Mouse (Mus musculus): Measurements from ENCODE around the gene 4933425L06Rik.

DNA sequence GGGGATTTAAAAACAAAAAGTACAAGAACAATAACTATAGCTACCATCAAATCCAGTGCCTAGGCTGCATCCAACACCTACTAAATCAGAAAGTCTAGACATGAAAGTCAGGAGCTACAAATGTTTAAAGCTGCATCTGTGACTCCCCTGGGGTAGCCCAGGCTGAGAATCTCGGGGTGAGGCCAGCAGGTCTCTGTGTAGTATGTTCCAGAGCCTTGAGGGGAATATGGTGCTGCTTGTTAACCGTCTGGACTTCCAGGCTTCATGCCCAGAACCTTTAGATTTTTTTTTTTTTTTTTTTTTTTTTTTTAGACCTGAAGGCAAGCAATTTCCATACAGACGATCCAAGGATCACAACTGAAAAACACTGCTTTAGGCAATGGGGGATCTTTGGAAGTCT, 38.0 kb upstream of the 4933425L06Rik start:
- TF ChIP-seq KAT2A (IDR thresholded peaks at IDR 0.05; ENCODE audit: insufficient replicate concordance, low read length) (no peak), POLR2A (IDR thresholded peaks at IDR 0.05; ENCODE audit: low read depth, low read length) (no peak), CTCF (conservative IDR thresholded peaks at IDR 0.05 in 1 of 2, IDR thresholded peaks at IDR 0.05 in 1 of 2; ENCODE audit: low read depth in 2 of 2, low read length in 2 of 2) (no peak), JUND (conservative IDR thresholded peaks at IDR 0.05; ENCODE audit: low read depth, low read length) (no peak), MAFK (IDR thresholded peaks at IDR 0.05; ENCODE audit: insufficient replicate concordance, low read length) (no peak), GABPA (IDR thresholded peaks at IDR 0.05; ENCODE audit: insufficient replicate concordance, low read depth, low read length) (no peak), CHD2 (IDR thresholded peaks at IDR 0.05; ENCODE audit: low read length) (no peak), USF1 (IDR thresholded peaks at IDR 0.05; ENCODE audit: low read depth, low read length) (no peak), ELF1 (IDR thresholded peaks at IDR 0.05; ENCODE audit: low read depth, low read length) (no peak)

Measured in CH12.LX (cell line).